Comparison of ENCODE assay signal across 8 mouse cellular contexts in the genomic region with DNA sequence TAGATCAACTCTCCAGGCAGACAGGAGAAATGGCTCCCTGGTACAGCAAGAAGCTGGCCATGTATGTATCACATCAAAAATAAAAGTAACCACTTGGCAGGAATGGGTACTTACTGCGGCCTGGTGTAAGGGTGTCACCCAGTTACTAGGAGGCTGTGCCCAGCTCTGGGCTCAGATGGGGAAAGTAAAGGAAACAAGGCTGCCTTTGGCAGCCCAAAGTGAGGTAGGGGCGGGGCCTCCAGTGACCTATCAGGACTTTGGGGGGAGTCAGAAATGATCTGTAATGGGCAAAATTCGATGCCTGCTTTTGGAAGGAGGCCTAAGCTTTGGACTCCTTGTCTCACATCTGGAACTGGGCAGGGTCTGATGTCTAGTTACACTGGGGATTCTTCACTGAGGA. TPM values are rescaled to one million over a fixed set of nuclear protein-coding genes. Genes with fewer than 3 reads are reported as not detected.
A peak's percentile ranks its signal among the peaks of the same experiment; 100 is the strongest.
DNase-seq lines count a peak whose midpoint lies in the region; ATAC-seq and TF ChIP-seq lines count a peak whose summit lies in the region.

No protein-coding gene starts in this region.

- WGBS in kidney, postnatal 0 days, result 46% methylated on average over 3 of the region's 3 CpGs
- WGBS in embryonic facial prominence, embryonic 15.5 days, result 39% methylated on average over 3 of the region's 3 CpGs
- 60% methylated on average over 3 of the region's 3 CpGs for WGBS in hindbrain, postnatal 0 days

- peaks cover 72% of the 10 kb centered on the region for H3K79me2 ChIP-seq in myocyte (ENCODE audit: control insufficient read depth, insufficient read depth)

- no peaks in the 10 kb centered on the region for H3K9me3 ChIP-seq in kidney, postnatal 0 days (replicated peaks; ENCODE audit: low read length)
- H3K9me3 ChIP-seq in embryonic facial prominence, embryonic 15.5 days (replicated peaks), result no peaks in the 10 kb centered on the region
- H3K9me3 ChIP-seq in hindbrain, postnatal 0 days (ENCODE audit: low read length), result no peaks in the 10 kb centered on the region

- ATAC-seq in kidney, postnatal 0 days (replicated peaks; ENCODE audit: low FRiP score, low read depth), result no peak
- ATAC-seq in embryonic facial prominence, embryonic 15.5 days (ENCODE audit: insufficient number of reproducible peaks, low FRiP score, low TSS enrichment, low read depth), result no peak
- no peak for ATAC-seq in hindbrain, postnatal 0 days

- no peak overlapping the region for H3ac ChIP-seq in myocyte (ENCODE audit: control insufficient read depth, insufficient read length)

- H3K4me3 ChIP-seq in kidney, postnatal 0 days (replicated peaks; ENCODE audit: low read depth, low read length), result peak overlapping the region; percentile 98
- H3K4me3 ChIP-seq in embryonic facial prominence, embryonic 15.5 days (replicated peaks), result peak overlapping the region; percentile 87
- H3K4me3 ChIP-seq in hindbrain, postnatal 0 days (ENCODE audit: low read length), result peak overlapping the region; percentile 98
- H3K4me3 ChIP-seq in myocyte, result peak overlapping the region; percentile 84

- peak overlapping the region; percentile 66 for H3K9ac ChIP-seq in kidney, postnatal 0 days (ENCODE audit: low read depth, low read length)
- no peak overlapping the region for H3K9ac ChIP-seq in embryonic facial prominence, embryonic 15.5 days
- no peak overlapping the region; the same call in 1 of the 2 replicates for H3K9ac ChIP-seq in hindbrain, postnatal 0 days (replicated peaks; ENCODE audit: low read length)

- H3K27ac ChIP-seq in kidney, postnatal 0 days, result peak overlapping the region; percentile 32; the same call in 1 of the 2 replicates
- peak overlapping the region; percentile 79; the same call in 1 of the 2 replicates for H3K27ac ChIP-seq in embryonic facial prominence, embryonic 15.5 days (replicated peaks)
- peak overlapping the region; percentile 32; the same call in 1 of the 2 replicates for H3K27ac ChIP-seq in hindbrain, postnatal 0 days

- peaks cover 51% of the 10 kb centered on the region for H3K4me1 ChIP-seq in kidney, postnatal 0 days (replicated peaks; ENCODE audit: insufficient read depth, low read length)
- H3K4me1 ChIP-seq in embryonic facial prominence, embryonic 15.5 days, result peaks cover 71% of the 10 kb centered on the region
- peaks cover 52% of the 10 kb centered on the region for H3K4me1 ChIP-seq in hindbrain, postnatal 0 days (ENCODE audit: insufficient read depth, low read length)

- no peak for DNase-seq in kidney, postnatal 0 days (ENCODE audit: low spot score)
- no peak for DNase-seq in kidney, adult 18-20 months
- no peak for DNase-seq in hindbrain, postnatal 0 days (ENCODE audit: low spot score)
- DNase-seq in thymus, adult 18-20 months, result no peak
- DNase-seq in right cerebral cortex, adult 2 months (ENCODE audit: low spot score in 2 of 2), result no peak
- DNase-seq in layer of hippocampus, adult 9-10 months (ENCODE audit: low spot score), result no peak

- 0 out of 2 replicates have a peak, but pooled peaks cover 4% of the 10 kb centered on the region for H3K36me3 ChIP-seq in kidney, postnatal 0 days (ENCODE audit: insufficient read depth, low read length)
- H3K36me3 ChIP-seq in embryonic facial prominence, embryonic 15.5 days, result no peaks in the 10 kb centered on the region
- no peaks in the 10 kb centered on the region for H3K36me3 ChIP-seq in hindbrain, postnatal 0 days (ENCODE audit: insufficient read depth, low read length)
- H3K36me3 ChIP-seq in myocyte (ENCODE audit: control insufficient read depth, insufficient read depth), result no peaks in the 10 kb centered on the region

- no peak for TF ChIP-seq CTCF in kidney, postnatal 0 days (IDR thresholded peaks at IDR 0.05; ENCODE audit: low read depth)
- TF ChIP-seq CTCF in hindbrain, postnatal 0 days (IDR thresholded peaks at IDR 0.05; ENCODE audit: low read depth), result no peak

- peak overlapping the region; percentile 93 for H3K4me2 ChIP-seq in kidney, postnatal 0 days (ENCODE audit: low read length)
- H3K4me2 ChIP-seq in embryonic facial prominence, embryonic 15.5 days (replicated peaks), result peak overlapping the region; percentile 72
- peak overlapping the region; percentile 91 for H3K4me2 ChIP-seq in hindbrain, postnatal 0 days (ENCODE audit: low read depth, low read length)
- peak overlapping the region; percentile 84 for H3K4me2 ChIP-seq in myocyte (ENCODE audit: low read depth)

- no peak for TF ChIP-seq POLR2A in myocyte (IDR thresholded peaks at IDR 0.05; ENCODE audit: insufficient read length, low read depth)

- no peaks in the 10 kb centered on the region for H3K27me3 ChIP-seq in kidney, postnatal 0 days (ENCODE audit: insufficient read depth, low read length)
- H3K27me3 ChIP-seq in embryonic facial prominence, embryonic 15.5 days, result no peaks in the 10 kb centered on the region
- no peaks in the 10 kb centered on the region for H3K27me3 ChIP-seq in hindbrain, postnatal 0 days (ENCODE audit: insufficient read depth, low read length)
- no peaks in the 10 kb centered on the region for H3K27me3 ChIP-seq in myocyte (ENCODE audit: control insufficient read depth, insufficient read depth, insufficient read length)

TF ChIP-seq in myocyte, 11 proteins besides CTCF, POLR2A, EP300 and RAD21:
- TF ChIP-seq MYOD1 (IDR thresholded peaks at IDR 0.05; ENCODE audit: control insufficient read depth in 1 of 3, insufficient read length in 2 of 3, low read depth in 2 of 3) (no peak), TCF12 (IDR thresholded peaks at IDR 0.05; ENCODE audit: insufficient read depth, poor library complexity, severe bottlenecking) (no peak), TCF3 (IDR thresholded peaks at IDR 0.05; ENCODE audit: insufficient read length, low read depth) (no peak), CEBPB (IDR thresholded peaks at IDR 0.05; ENCODE audit: insufficient read depth, poor library complexity, severe bottlenecking) (no peak), E2F4 (IDR thresholded peaks at IDR 0.05; ENCODE audit: insufficient read depth) (no peak), SRF (IDR thresholded peaks at IDR 0.05; ENCODE audit: control insufficient read depth, insufficient read length, low read depth) (no peak)

RNA-seq across cellular contexts. Expression of a gene that starts 3.2 kb away (rescaled TPM):
- 62.4 and 68.5 TPM in 2 replicates for polyA plus RNA-seq in kidney, postnatal 0 days (2015; fragmentation: Nextera tagmentation; extraction: Ambion mirVana)
- 92.5 and 93.9 TPM in 2 replicates for polyA plus RNA-seq in embryonic facial prominence, embryonic 15.5 days (2015; fragmentation: Nextera tagmentation; extraction: Ambion mirVana)
- total RNA-seq in hindbrain, postnatal 0 days (2014; rRNA removed), result 64.5 and 64.7 TPM in 2 replicates
- 15.0 and 16.7 TPM in 2 replicates for polyA plus RNA-seq in hindbrain, postnatal 0 days (2015; fragmentation: Nextera tagmentation; extraction: Ambion mirVana)
- polyA plus RNA-seq in myocyte (2012; fragmentation: generic; extraction: Trizol), result 65.0 TPM

RNA-seq across cellular contexts. Expression of a gene that starts 18.8 kb away (rescaled TPM):
- polyA plus RNA-seq in kidney, postnatal 0 days (2015; fragmentation: Nextera tagmentation; extraction: Ambion mirVana), result 0.07 and 0.10 TPM in 2 replicates
- polyA plus RNA-seq in embryonic facial prominence, embryonic 15.5 days (2015; fragmentation: Nextera tagmentation; extraction: Ambion mirVana), result 1.6 and 1.8 TPM in 2 replicates
- total RNA-seq in hindbrain, postnatal 0 days (2014; rRNA removed), result 0.52 and 1.3 TPM in 2 replicates
- polyA plus RNA-seq in hindbrain, postnatal 0 days (2015; fragmentation: Nextera tagmentation; extraction: Ambion mirVana), result 0.98 and 1.4 TPM in 2 replicates
- polyA plus RNA-seq in myocyte (2012; fragmentation: generic; extraction: Trizol), result 33.3 TPM

RNA-seq across cellular contexts. Expression of a gene that starts 48.9 kb away (rescaled TPM):
- 97.3 and 109 TPM in 2 replicates for polyA plus RNA-seq in kidney, postnatal 0 days (2015; fragmentation: Nextera tagmentation; extraction: Ambion mirVana)
- 68.8 and 75.4 TPM in 2 replicates for polyA plus RNA-seq in embryonic facial prominence, embryonic 15.5 days (2015; fragmentation: Nextera tagmentation; extraction: Ambion mirVana)
- total RNA-seq in hindbrain, postnatal 0 days (2014; rRNA removed), result 31.4 and 49.0 TPM in 2 replicates
- 62.4 and 62.7 TPM in 2 replicates for polyA plus RNA-seq in hindbrain, postnatal 0 days (2015; fragmentation: Nextera tagmentation; extraction: Ambion mirVana)
- polyA plus RNA-seq in myocyte (2012; fragmentation: generic; extraction: Trizol), result 53.7 TPM

RNA-seq across cellular contexts. Expression of a gene that starts 59.5 kb away (rescaled TPM):
- 37.4 and 40.2 TPM in 2 replicates for polyA plus RNA-seq in kidney, postnatal 0 days (2015; fragmentation: Nextera tagmentation; extraction: Ambion mirVana)
- 55.2 and 61.7 TPM in 2 replicates for polyA plus RNA-seq in embryonic facial prominence, embryonic 15.5 days (2015; fragmentation: Nextera tagmentation; extraction: Ambion mirVana)
- 9.3 and 10.0 TPM in 2 replicates for total RNA-seq in hindbrain, postnatal 0 days (2014; rRNA removed)
- 23.8 and 23.9 TPM in 2 replicates for polyA plus RNA-seq in hindbrain, postnatal 0 days (2015; fragmentation: Nextera tagmentation; extraction: Ambion mirVana)
- 17.2 TPM for polyA plus RNA-seq in myocyte (2012; fragmentation: generic; extraction: Trizol)

RNA-seq across cellular contexts. Expression of a gene that starts 59.6 kb away (rescaled TPM):
- 0.89 and 1.3 TPM in 2 replicates for polyA plus RNA-seq in kidney, postnatal 0 days (2015; fragmentation: Nextera tagmentation; extraction: Ambion mirVana)
- 1.3 TPM in 2 replicates for polyA plus RNA-seq in embryonic facial prominence, embryonic 15.5 days (2015; fragmentation: Nextera tagmentation; extraction: Ambion mirVana)
- total RNA-seq in hindbrain, postnatal 0 days (2014; rRNA removed), result 0.31 TPM in 1 of 2 replicates, not detected in the other
- polyA plus RNA-seq in hindbrain, postnatal 0 days (2015; fragmentation: Nextera tagmentation; extraction: Ambion mirVana), result 0.19 TPM in 2 replicates
- 0.11 TPM for polyA plus RNA-seq in myocyte (2012; fragmentation: generic; extraction: Trizol)

Comparison
In these comparisons a context has a peak if more than half of its experiments do, and no peak if none do; other contexts are left out.
1. RNA of a gene that starts 18.8 kb away (polyA plus RNA-seq): 33.3 TPM in myocyte (single experiment); 1.6 to 1.8 TPM in embryonic facial prominence, embryonic 15.5 days, 0.98 to 1.4 TPM in hindbrain, postnatal 0 days and 0.07 to 0.10 TPM in kidney, postnatal 0 days; every median in the first group is over 10 times any median in the second.
2. Peak in every context shown above with its lines, with median percentiles within 50 percentile points of each other: H3K27ac ChIP-seq, H3K4me2 ChIP-seq and H3K4me3 ChIP-seq.